Mouse (Mus musculus) lung, embryonic 14.5 days (tissue): Measurements from ENCODE around the gene Manbal. TPM values are rescaled to one million over a fixed set of nuclear protein-coding genes. Genes with fewer than 3 reads are reported as not detected.

ENCODE experiments used
- ATAC-seq: fragments of 200-750 bp; cut with Nextera tagmentation; 2 replicates; pipeline ENCODE4 v1.8.0; 2017; ENCODE audit warnings: mild to moderate bottlenecking, moderate TSS enrichment, moderate library complexity; ENCODE audit not compliant: insufficient read depth
- DNase-seq: peaks from one replicate; pipeline ENCODE4 v3.0.0-alpha.2; 2015
- H3K27ac ChIP-seq: fragments of 300-500 bp; sonication (generic); 2 replicates; pipeline ENCODE4 v1.5.1; 2014; ENCODE audit warnings: low read depth, mild to moderate bottlenecking, moderate library complexity
- H3K27me3 ChIP-seq: fragments of 300-500 bp; sonication (generic); 2 replicates; pipeline ENCODE4 v1.6.1; 2014; ENCODE audit warnings: low read length, control low read depth; ENCODE audit not compliant: insufficient read depth
- H3K36me3 ChIP-seq: fragments of 300-500 bp; sonication (generic); 2 replicates; pipeline ENCODE4 v1.6.1; 2014; ENCODE audit warnings: control low read depth; ENCODE audit not compliant: insufficient read depth
- H3K4me1 ChIP-seq: fragments of 300-500 bp; sonication (generic); 2 replicates; pipeline ENCODE4 v1.6.1; 2014; ENCODE audit warnings: antibody characterized with exemption, control low read depth; ENCODE audit not compliant: insufficient read depth
- H3K4me2 ChIP-seq: fragments of 300-500 bp; sonication (generic); 2 replicates; pipeline ENCODE4 v1.6.1; 2014; ENCODE audit warnings: mild to moderate bottlenecking
- H3K4me3 ChIP-seq: fragments of 300-500 bp; sonication (generic); 2 replicates; pipeline ENCODE4 v1.5.1; 2014; ENCODE audit warnings: low read depth, low read length
- H3K9ac ChIP-seq: fragments of 300-500 bp; sonication (generic); 2 replicates; pipeline ENCODE4 v1.6.1; 2014
- H3K9me3 ChIP-seq: fragments of 300-500 bp; sonication (generic); 2 replicates; pipeline ENCODE4 v1.6.1; 2016; ENCODE audit warnings: low read depth, low read length, control low read depth
- CTCF ChIP-seq: IDR thresholded peaks from 2 replicates; pipeline ENCODE4 v1.5.1; 2016; ENCODE audit warnings: antibody characterized with exemption, low read depth
- WGBS: fragments of 180-500 bp; shearing (Covaris S2); extraction: QIAGEN DNeasy Blood & Tissue Kit; methylation state at CpG from one replicate; pipeline ENCODE4 v1.1.7; 2014; 5-methylcytosine and 5-hydroxymethylcytosine counted together
- polyA plus RNA-seq: library from polyadenylated mRNA; unstranded; fragments of >200 nt; fragmentation: Nextera tagmentation; extraction: Ambion mirVana; gene quantifications from 2 replicates; pipeline ENCODE4 v1.2.1, GENCODE M21; 2014

The Manbal gene
- polyA plus RNA-seq, result 38.7 and 42.6 TPM in 2 replicates

- Histone ChIP-seq H3K4me2 (peak within 1 kb of the TSS; percentile 90), H3K9ac (peak within 1 kb of the TSS; percentile 77), H3K9me3 (no peaks in the 10 kb centered on the region), H3K27me3 (no peaks in the 10 kb centered on the region), H3K4me3 (peak within 1 kb of the TSS; percentile 84), H3K27ac (peak within 1 kb of the TSS; percentile 93), H3K4me1 (0 out of 2 replicates have a peak, but pooled peaks cover 5% of the 10 kb centered on the region), H3K36me3 (no peaks in the 10 kb centered on the region)
- no peak for TF ChIP-seq CTCF
- ATAC-seq (peak; percentile 89), DNase-seq (peak; percentile 96)
- 4% methylated on average over 42 of the region's 42 CpGs for WGBS
Measured at GRCm38 (mm10) chr2:157367184-157367893, at the start of gene Manbal. Manbal (plus strand) TSS chr2:157367594.

GRCm38 (mm10) chr2:157320135-157320534, 47.3 kb upstream of the Manbal start:
- peaks cover 98% of the 10 kb centered on the region for H3K36me3 ChIP-seq
- no peak for TF ChIP-seq CTCF
- 83% methylated on average over 8 of the region's 8 CpGs for WGBS
- no peak for DNase-seq
- no peaks in the 10 kb centered on the region for H3K27me3 ChIP-seq
- no peaks in the 10 kb centered on the region for H3K9me3 ChIP-seq
- H3K4me1 ChIP-seq, result no peaks in the 10 kb centered on the region
- no peak overlapping the region for H3K4me3 ChIP-seq
- H3K27ac ChIP-seq, result no peak overlapping the region
- no peak overlapping the region for H3K9ac ChIP-seq
- no peak for ATAC-seq
- no peak overlapping the region for H3K4me2 ChIP-seq

GRCm38 (mm10) chr2:157320886-157321285, 46.5 kb upstream of the Manbal start:
- no peaks in the 10 kb centered on the region for H3K4me1 ChIP-seq
- no peak overlapping the region for H3K9ac ChIP-seq
- WGBS, result 45% methylated on average over 5 of the region's 5 CpGs
- TF ChIP-seq CTCF, result no peak
- no peaks in the 10 kb centered on the region for H3K9me3 ChIP-seq
- peaks cover 98% of the 10 kb centered on the region for H3K36me3 ChIP-seq
- no peaks in the 10 kb centered on the region for H3K27me3 ChIP-seq
- H3K4me3 ChIP-seq, result no peak overlapping the region
- ATAC-seq (no peak), DNase-seq (no peak)
- H3K4me2 ChIP-seq, result no peak overlapping the region
- H3K27ac ChIP-seq, result no peak overlapping the region

DNA sequence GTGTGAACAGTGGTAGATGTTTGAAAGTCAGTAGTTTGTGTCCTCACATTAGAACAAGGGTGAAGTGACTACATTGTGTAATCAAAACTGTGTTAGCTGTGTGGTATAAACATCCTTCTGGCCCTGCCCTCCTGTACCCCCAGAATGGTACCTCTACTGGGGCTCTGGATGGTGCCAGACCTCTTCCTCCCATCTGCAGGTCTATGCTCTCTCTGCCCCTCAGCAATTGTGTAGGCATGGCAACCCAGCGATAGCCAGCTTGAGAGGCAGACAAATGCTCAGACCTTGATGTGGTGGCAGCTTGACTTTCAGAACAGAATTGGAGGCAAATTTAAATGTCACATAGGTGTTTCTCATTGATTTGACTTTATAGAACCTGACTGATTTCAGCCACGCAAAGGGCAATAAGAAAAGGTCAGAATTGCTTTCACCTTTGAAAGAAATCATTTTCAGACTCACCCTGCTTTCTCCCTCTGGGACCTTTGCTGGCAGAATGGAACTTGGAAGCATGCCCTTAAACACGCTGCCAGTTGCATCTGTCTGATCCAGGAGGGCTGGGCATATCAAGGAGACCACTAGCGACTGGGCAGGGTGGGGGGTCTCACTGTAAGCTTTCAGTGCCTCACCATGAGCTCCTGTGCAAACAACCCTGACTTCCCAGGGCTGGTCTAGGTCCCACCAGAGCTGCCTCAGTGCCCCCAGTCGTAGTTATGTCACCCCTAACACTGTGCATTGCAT, 45.2 kb upstream of the Manbal start:
- Histone ChIP-seq H3K36me3 (peaks cover 99% of the 10 kb centered on the region), H3K4me3 (no peak overlapping the region), H3K27me3 (no peaks in the 10 kb centered on the region), H3K9ac (no peak overlapping the region), H3K4me1 (no peaks in the 10 kb centered on the region), H3K9me3 (no peaks in the 10 kb centered on the region), H3K27ac (no peak overlapping the region), H3K4me2 (no peak overlapping the region)
- WGBS, result 89% methylated on average over 5 of the region's 5 CpGs
- TF ChIP-seq CTCF, result no peak
- ATAC-seq (no peak), DNase-seq (no peak)

GRCm38 (mm10) chr2:157325238-157325637, 42.2 kb upstream of the Manbal start:
- 88% methylated on average over 2 of the region's 2 CpGs for WGBS
- ATAC-seq (no peak), DNase-seq (no peak)
- Histone ChIP-seq H3K9me3 (no peaks in the 10 kb centered on the region), H3K9ac (no peak overlapping the region), H3K27ac (no peak overlapping the region), H3K4me1 (no peaks in the 10 kb centered on the region), H3K27me3 (no peaks in the 10 kb centered on the region), H3K36me3 (peaks cover 89% of the 10 kb centered on the region), H3K4me2 (no peak overlapping the region), H3K4me3 (no peak overlapping the region)
- TF ChIP-seq CTCF, result no peak

GRCm38 (mm10) chr2:157328106-157328505, 39.3 kb upstream of the Manbal start:
- WGBS, result 52% methylated on average over 5 of the region's 5 CpGs
- ATAC-seq (no peak), DNase-seq (no peak)
- no peak for TF ChIP-seq CTCF
- Histone ChIP-seq H3K9ac (no peak overlapping the region), H3K36me3 (peaks cover 60% of the 10 kb centered on the region), H3K4me1 (no peaks in the 10 kb centered on the region), H3K9me3 (no peaks in the 10 kb centered on the region), H3K27me3 (no peaks in the 10 kb centered on the region), H3K4me3 (no peak overlapping the region), H3K4me2 (no peak overlapping the region), H3K27ac (no peak overlapping the region)

GRCm38 (mm10) chr2:157328570-157328969, 38.8 kb upstream of the Manbal start:
- WGBS, result 39% methylated on average over 11 of the region's 11 CpGs
- H3K36me3 ChIP-seq, result peaks cover 55% of the 10 kb centered on the region
- ATAC-seq (no peak), DNase-seq (no peak)
- no peak overlapping the region for H3K4me3 ChIP-seq
- H3K9ac ChIP-seq, result no peak overlapping the region
- no peaks in the 10 kb centered on the region for H3K9me3 ChIP-seq
- H3K4me2 ChIP-seq, result no peak overlapping the region
- TF ChIP-seq CTCF, result no peak
- no peaks in the 10 kb centered on the region for H3K4me1 ChIP-seq
- no peak overlapping the region for H3K27ac ChIP-seq
- H3K27me3 ChIP-seq, result no peaks in the 10 kb centered on the region
